Mouse (Mus musculus): ENCODE measurements around the gene Snx19.
A peak's percentile ranks its signal among the peaks of the same experiment; 100 is the strongest.

The Snx19 gene

GRCm38 (mm10) chr9:30426882-30427632, at the start of gene Snx19:
Gene Snx19, plus strand, starts transcription at chr9:30427108.
- DNase-seq: peak; percentile 98

DNA sequence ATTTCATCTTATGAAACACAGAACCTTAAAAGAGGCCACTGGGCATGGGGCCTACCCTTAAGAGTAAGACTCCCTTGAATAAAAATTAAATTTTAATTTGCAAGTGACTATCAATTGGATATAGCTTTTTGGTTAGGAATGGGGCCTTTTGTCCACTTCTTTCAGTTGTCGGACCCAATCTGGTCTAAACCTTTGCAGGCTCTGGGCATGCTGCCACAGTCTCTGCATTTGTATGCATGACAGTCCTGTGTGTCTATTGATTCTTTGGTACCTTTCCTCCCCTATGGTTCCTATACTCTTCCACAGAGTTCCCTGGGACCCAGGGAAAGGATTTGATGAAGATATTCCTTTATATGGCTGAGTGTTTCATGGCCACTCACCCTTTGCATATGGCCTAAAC, 26.1 kb upstream of the Snx19 start:
- no peak for DNase-seq

DNA sequence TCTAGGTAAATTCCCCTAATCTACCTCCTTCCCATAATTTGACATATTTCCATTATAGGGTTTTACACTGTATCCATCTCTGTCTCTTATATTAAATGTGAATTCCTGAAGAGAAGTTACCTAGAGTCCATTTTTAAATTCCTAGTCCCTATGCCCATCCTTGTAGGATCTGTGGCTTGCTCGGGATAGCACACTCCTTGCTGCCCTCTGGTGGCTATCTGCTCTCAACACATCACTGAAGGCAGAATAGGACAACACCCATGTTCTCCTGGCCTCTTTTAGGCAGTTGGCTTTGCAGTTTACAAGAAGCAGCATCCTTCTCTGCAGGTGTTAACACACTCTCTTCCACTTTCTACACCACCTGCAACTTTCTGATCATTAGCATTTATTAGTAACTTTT, 4.0 kb upstream of the Snx19 start:
- DNase-seq: peak; percentile 70

GRCm38 (mm10) chr9:30425178-30425577, 1.7 kb upstream of the Snx19 start:
- DNase-seq: peak; percentile 83

DNA sequence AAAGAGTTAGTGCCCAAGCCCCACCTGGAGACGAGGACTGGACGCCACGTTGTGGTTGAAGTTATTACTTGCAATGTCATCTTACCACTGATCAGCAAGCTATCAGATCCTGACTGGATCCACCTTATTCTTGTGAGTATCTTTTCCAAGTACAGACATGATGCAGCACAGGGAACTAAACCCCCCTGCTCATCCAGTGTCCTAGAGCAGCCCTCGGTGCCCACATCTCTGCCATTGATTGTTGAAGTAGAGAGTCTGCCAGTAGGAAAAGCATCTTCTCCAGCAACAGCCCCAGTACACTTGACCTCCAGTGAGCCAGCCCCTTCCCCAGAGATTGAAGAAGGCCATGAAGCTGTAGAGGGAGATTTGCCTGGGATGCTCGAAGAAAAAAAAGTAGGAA, 1.3 kb downstream of the Snx19 start:
- peak; percentile 85 for DNase-seq

- DNase-seq: peak; percentile 66
These were observed 3.5 kb downstream of the Snx19 start for GRCm38 (mm10) chr9:30430447-30430846.

DNA sequence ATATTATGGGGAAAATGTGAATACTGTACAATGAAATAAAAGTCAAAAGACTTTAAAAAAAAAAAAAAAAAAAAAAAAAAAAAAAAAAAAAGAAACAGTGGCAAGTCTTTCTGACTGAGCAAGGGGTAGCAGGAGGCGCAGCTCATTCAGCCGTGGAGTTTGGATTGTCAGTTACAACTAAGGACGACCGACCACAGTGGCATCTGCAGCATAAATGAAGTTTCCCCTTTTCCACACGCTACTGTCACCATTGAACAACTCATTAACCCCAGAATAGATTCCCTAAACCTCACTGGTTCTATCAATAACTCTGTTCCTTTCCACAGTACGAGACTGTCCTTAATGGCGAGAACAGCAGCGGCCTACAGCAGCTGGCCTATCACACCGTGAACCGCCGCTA, 5.0 kb downstream of the Snx19 start:
- peak; percentile 61 for DNase-seq

DNA sequence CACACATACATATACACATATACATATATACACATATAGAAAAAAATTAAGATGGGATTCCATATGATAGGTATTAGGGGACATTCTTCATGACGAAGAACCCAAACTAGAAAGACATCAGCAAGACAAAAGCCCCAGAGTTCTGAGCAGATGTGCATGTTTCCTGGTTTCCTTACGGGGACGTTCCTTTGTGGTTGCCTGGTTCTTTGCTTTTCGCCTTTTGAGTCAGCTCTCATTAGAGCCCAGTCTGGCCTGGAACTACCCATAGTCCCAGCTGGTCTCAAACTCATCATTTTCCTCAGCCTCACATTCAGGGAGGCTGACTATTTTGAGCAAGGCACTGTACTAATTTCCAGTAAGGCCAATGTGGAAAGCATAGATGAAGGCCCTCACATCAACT, 7.0 kb downstream of the Snx19 start:
- DNase-seq: no peak

DNA sequence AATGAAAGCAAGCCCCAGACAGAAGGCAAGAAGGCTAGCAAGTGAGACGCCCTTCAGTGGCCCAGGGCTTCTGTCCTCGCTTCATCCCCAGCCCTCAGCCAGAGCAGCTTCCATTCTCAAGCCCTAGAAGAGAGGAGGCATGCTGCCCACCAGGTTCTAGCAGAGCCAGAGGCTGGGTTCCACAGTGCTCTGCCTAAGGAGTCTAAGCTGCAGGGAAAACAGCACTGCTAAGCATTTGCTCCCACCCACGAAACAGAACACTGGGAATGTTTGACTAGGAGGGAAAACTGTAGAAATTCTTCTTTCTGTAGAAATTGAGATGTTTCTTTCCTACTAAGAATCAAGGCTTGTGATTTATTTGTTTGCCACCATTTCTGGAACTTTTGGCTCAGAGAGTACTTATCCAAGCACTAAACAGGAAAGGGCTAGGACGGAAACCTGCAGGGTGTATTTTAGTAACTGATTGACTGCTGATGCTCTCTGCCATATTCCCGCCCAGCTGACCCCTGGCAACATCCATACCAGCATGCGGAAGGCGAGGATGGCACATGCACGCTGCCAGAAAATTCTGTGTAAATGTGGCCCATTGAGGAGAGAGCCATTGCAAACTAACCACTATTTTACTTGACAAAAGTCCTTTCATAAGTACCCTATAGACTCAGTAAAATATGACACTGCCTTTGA, 9.1 kb downstream of the Snx19 start:
- DNase-seq: peak; percentile 73

GRCm38 (mm10) chr9:30438505-30438904, 11.6 kb downstream of the Snx19 start:
- DNase-seq: peak; percentile 85

DNA sequence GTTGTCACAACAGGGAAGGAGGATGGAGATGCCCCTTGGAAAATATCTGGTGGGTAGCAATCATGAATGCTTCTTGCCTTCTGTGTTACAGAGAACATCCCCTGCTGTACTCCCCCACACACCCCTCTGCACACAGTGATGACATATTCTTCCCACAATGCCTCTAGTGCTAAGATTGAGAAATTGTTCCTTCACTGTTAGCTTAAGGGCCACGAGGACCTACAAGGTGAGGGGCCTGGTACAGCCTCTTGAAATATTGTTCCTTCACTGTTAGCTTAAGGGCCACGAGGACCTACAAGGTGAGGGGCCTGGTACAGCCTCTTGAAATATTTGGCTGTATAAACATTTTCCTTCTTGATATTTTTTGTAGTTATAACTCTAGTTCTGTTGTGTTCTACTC, 14.9 kb downstream of the Snx19 start:
- DNase-seq: no peak

DNA sequence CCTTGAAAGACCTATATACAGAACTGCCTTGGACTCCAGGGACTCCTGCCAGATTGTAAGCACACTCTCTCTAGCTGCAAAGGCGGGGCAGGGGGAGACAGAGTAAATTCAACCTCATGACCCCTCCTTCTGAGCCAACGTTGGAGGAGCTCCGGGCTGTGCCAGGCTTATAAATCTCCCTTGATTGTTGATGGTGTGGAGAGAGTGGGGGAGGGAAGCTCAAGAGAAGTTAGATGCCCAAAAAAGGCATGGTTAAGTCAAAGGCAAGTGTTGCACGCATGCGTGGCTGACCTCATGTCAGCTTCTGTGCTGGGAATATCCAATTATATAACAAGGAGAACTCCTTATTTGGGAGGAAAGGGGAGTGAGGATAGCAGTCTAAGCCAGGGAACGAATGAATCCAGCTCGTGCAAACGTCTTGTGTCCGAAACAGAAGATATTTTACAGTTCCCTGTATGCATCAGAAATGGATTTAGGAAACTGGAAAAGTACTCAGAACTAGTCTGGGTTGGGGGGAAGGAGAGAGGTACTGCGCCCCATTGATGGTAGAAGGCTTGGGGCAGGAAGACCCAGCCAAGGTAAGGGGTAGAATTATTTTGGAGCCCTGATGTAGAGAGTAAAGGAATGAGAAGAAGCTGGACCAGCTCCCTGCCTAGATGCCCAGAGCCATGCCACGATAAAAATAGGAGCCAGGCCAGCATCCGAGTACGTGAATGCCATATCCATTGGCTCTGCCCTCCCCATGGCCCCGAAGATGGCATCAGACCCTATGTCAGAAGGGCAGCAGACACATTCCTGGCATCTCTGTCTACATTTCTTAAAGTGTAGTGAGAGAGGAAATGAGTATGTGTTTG, 18.6 kb downstream of the Snx19 start:
- peak; percentile 98 for DNase-seq

- peak; percentile 51 for DNase-seq
These were observed 19.2 kb downstream of the Snx19 start for GRCm38 (mm10) chr9:30446126-30446525.

GRCm38 (mm10) chr9:30448459-30448858, 21.6 kb downstream of the Snx19 start:
- peak; percentile 91 for DNase-seq

GRCm38 (mm10) chr9:30449862-30450261, 23.0 kb downstream of the Snx19 start:
- DNase-seq: peak; percentile 80

- no peak for DNase-seq
These were observed 23.9 kb downstream of the Snx19 start for GRCm38 (mm10) chr9:30450834-30451233.

GRCm38 (mm10) chr9:30454527-30454926, 27.6 kb downstream of the Snx19 start:
- no peak for DNase-seq

DNA sequence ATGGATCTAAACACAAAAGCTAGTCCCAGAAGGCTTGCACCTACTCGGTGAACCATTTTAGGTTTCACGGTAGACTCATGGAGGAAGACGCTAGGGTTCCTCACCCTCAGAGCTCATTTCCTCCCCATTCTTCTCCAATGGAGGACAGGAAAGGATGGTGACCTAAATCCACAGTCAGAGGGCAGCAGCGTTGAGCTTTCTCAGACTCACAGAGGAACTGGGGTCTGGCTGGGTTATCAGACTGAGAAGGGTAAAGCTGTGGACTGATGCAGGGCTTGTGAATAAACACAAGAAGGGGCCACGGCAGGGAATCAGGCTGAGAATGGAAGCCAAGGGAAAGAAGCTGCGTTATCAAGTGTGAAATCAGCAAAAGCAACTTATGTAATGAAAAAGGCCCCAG, 29.3 kb downstream of the Snx19 start:
- peak; percentile 89 for DNase-seq

DNA sequence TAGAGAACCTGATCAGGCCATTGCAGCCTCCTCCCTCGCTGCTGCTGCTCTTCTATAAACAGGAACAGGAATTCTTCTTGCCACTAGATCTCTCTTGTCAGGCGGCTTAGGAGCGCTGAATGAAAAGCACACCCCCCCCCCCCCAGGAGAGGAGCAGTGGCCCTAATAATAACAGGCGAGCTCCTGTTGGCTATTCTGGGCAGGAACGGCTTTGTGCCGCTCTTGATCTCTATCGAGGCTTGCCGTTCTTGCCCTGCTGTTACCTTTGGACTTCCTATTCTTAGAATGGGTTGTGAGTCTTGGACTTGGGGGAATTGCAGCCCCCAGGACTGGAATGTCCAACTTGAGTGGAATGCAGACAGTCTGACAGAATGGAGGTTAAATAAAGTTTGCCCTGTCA, 33.6 kb downstream of the Snx19 start:
- no peak for DNase-seq

DNA sequence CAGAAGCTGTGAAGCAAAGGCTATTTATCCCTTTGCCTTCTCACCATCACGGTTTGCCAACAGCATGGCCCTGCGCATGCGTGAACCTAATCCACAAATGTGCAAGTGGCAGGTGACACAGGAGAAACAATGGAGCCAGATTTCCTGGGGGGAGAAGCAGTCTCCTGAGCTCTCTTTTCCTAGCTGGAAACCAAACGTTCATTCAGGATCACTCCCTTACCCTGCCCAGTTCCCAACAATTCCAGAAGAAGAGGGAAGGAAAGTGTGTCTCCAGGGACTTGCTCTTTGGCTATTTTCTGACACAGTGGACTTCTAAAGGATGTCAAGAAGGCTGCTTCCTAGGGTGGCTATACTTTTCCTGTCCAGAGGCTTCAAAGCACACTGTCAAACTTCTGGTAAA, 37.8 kb downstream of the Snx19 start:
- peak; percentile 97 for DNase-seq

DNA sequence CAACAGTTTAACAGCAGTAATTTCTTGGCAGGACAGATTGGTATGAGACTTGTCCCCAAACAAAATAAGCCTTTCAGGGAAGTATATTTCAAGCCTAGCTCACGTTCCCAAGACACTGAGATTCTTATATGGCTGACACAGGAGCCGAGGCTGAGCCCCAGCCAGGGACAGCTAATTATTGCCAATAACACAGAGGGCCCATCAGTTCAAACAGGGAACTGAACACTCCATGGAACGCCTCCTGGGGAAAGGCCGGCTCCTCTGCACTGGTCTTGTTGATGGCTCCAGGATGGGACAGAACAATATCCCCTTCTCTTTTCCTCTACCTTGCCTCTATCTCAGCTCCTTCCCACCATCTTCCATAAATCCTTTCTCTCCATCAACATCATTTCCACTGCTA, 53.1 kb downstream of the Snx19 start:
- DNase-seq: peak; percentile 90

DNA sequence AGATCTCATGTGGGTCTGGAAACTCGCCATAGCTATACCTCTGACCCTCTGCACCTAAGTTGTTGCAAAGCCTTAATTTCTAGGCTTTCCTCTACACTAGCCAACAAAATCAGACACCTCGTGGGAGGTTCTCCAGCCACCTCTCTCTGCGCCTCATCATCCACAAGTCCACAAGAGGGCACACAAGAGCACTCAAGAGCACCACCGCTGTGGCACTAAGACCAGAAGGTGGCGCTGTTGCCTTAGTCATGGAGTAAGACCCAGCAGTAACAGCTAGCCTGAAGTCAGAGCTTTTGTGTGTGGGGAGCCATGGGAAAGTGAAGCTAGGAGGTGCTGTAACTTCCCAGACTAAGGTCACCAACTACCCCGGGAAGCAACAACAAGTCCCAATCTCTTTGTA, 53.6 kb downstream of the Snx19 start:
- DNase-seq: peak; percentile 98

DNA sequence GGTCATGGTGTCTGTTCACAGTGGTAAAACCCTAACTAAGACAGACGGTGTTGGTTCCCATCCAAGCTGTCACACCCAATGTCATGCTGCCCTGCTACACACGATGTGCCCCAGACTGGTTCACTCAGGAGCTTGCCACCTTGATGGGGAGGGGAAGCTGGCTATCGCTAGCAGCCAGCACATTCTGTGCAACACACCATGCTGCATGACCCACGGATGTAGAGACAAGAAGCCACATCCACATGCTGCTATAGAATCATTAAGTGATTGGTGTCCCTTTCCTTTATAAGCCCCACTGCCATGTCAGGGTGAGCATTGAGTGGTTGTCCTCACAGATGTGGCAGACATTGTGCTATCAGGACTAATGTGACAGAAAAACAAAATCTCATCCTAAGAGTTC, 55.2 kb downstream of the Snx19 start:
- DNase-seq: peak; percentile 84

DNA sequence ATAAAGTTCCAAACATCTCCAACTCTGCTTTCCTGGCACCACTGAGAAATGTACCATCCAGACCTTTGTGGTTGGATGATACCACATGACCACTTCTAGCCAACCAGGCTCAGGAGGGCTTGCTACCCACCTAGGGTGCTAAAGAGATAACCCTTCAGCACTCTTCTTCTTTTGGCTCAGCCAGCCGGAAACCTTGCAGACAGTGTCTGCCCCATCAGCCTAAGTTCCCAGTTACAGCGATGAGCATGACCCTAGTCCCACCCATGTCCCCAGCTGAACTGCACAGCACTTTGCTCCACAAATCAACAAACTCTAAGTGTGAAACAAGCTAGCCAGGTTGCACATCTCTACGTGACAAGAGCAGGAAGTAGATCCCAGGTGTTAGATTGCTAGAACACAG, 57.3 kb downstream of the Snx19 start:
- peak; percentile 91 for DNase-seq

All from heart, adult 11 months (tissue).